Mouse (Mus musculus): ENCODE measurements around the gene Evl. TPM values are rescaled to one million over a fixed set of nuclear protein-coding genes. Genes with fewer than 3 reads are reported as not detected.

Evl gene
- polyA plus RNA-seq, 1 experiment from 2014 or later = 88.5 TPM

DNA sequence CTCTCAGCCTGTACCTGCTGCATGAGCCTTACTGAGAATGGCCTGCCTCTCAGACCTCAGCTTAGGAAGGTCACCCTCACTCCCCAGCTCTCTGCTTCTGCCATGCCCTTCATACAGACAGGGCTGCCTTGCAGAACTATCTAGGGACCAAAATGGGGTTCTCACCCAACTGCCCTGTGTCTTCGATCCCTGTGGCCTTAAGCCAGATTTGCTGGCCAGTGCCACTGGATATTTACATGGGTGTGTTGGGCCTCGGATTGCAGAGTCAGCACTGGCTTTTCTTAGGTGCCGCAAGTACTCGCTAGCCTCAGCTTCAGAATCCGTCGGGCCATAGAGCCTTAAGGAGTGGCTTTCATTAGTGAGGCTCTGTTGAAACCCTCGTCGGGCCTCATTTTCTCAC lies 126.3 kb downstream of the Evl start:
- H3K27me3 ChIP-seq = no peaks in the 10 kb centered on the region
- no peaks in the 10 kb centered on the region for H3K4me1 ChIP-seq
- H3K9me3 ChIP-seq = no peaks in the 10 kb centered on the region
- 88% methylated on average over 8 of the region's 8 CpGs for WGBS
- H3K4me2 ChIP-seq (replicated peaks) = no peak overlapping the region
- H3K36me3 ChIP-seq = peaks cover 88% of the 10 kb centered on the region
- H3K9ac ChIP-seq = no peak overlapping the region
- no peak overlapping the region for H3K27ac ChIP-seq
- ATAC-seq (ENCODE audit: insufficient number of reproducible peaks, insufficient read depth, low FRiP score, low TSS enrichment) = no peak
- H3K4me3 ChIP-seq = no peak overlapping the region

DNA sequence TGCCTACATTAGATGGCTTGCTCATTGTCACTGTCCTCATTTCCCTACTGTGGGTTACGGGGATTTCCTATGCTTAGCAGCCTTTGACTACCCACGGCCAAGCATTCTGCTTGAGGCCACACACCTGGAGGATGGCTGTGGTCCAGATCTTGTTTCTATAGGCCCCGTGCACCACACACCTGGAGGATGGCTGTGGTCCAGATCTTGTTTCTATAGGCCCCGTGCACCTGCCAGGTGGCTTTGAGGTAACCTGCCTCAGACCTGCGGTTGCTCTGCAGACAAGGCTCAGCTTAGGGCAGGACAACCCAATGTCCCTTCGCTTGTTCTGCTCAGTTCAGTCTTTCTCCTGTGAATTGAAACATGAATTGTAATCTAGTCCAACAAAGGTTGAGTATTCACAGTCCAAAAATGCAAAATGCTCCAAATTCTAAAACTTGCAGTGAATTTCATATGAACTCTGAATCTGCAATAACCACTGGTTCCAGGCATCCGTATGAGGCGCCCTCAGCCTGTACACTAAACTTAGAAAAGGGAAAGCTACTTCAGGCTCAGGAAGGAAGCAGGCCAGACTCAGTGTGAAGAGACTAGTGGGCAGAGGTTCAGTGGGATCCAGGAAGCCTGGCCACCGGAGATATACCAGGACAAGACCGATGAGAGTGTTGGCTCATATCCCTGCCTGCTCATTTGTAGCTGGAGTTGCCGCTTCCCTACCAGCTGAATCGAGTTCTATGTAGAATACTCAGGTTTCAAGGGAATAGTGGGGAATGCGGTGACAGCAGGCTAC lies 127.9 kb downstream of the Evl start:
- Histone ChIP-seq H3K9ac (no peak overlapping the region), H3K4me2 (replicated peaks) (no peak overlapping the region), H3K27ac (no peak overlapping the region), H3K4me1 (no peaks in the 10 kb centered on the region), H3K27me3 (no peaks in the 10 kb centered on the region), H3K36me3 (peaks cover 88% of the 10 kb centered on the region), H3K4me3 (no peak overlapping the region), H3K9me3 (no peaks in the 10 kb centered on the region)
- 85% methylated on average over 13 of the region's 13 CpGs for WGBS
- no peak for ATAC-seq (ENCODE audit: insufficient number of reproducible peaks, insufficient read depth, low FRiP score, low TSS enrichment)

DNA sequence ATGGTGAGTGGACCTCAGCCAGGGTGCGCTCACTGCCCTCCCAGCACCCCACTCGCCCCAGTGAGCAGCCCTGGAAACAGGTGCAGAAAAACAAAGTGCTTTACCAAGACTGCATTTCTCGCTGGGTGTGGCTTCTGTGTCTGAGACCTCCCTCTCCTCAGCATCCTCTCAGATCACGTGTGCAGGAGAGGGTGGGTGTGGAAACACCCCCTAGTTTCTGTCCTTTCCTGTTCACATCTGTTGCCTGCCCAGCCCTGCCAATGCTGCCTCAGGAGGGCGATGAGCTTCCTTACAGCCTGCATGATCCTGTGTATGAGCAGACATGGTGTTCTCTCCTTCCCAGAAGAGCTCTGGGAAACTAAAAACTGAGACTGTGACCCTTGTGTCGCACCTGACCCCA lies 131.9 kb downstream of the Evl start:
- no peak overlapping the region for H3K4me2 ChIP-seq (replicated peaks)
- 73% methylated on average over 6 of the region's 6 CpGs for WGBS
- no peaks in the 10 kb centered on the region for H3K4me1 ChIP-seq
- H3K9ac ChIP-seq = no peak overlapping the region
- H3K27ac ChIP-seq = no peak overlapping the region
- H3K27me3 ChIP-seq = no peaks in the 10 kb centered on the region
- no peaks in the 10 kb centered on the region for H3K9me3 ChIP-seq
- no peak overlapping the region for H3K4me3 ChIP-seq
- H3K36me3 ChIP-seq = peaks cover 80% of the 10 kb centered on the region
- no peak for ATAC-seq (ENCODE audit: insufficient number of reproducible peaks, insufficient read depth, low FRiP score, low TSS enrichment)

DNA sequence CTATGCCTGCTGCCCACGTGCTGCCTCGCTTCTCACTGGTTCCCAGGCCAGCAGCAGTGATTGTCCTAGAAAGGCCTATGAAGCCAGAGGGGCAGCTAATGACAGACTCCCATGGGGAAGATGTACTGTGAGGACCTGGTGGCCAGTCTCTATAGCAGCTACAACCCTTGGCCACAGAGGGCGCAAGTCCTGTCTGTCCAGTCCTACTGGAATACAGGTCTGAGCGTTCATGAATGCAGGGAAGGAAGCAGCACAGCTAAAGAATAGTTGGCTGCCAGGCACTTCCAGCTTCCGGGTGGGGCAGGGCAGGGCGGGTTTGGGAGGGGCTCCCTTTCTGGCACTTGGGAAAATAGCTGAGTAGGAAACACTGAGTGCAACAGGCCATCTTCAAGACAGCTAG lies 132.4 kb downstream of the Evl start:
- peaks cover 75% of the 10 kb centered on the region for H3K36me3 ChIP-seq
- no peaks in the 10 kb centered on the region for H3K4me1 ChIP-seq
- H3K9me3 ChIP-seq = no peaks in the 10 kb centered on the region
- H3K4me2 ChIP-seq (replicated peaks) = no peak overlapping the region
- no peak overlapping the region for H3K4me3 ChIP-seq
- no peaks in the 10 kb centered on the region for H3K27me3 ChIP-seq
- H3K27ac ChIP-seq = no peak overlapping the region
- no peak overlapping the region for H3K9ac ChIP-seq
- ATAC-seq (ENCODE audit: insufficient number of reproducible peaks, insufficient read depth, low FRiP score, low TSS enrichment) = no peak
- WGBS = 79% methylated on average over 6 of the region's 6 CpGs

DNA sequence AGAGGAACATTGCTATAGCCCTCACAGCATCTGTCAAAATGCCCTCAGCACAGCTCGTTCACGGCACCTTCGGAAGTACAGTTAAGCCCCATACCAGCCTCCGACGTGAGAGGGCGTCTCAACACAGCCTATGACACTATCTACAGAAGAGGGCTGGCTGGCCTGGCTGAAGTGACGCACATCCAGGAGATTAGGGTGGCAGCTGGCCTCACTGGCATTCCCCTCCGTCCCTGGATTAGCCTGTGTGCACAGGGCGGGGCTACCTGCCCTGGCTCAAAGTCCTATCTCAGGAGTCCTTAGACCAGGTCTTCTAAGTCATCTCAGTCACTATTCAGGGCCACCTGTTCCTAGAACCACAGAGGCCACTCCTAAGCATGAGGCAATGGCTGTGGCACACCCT lies 134.6 kb downstream of the Evl start:
- Histone ChIP-seq H3K27me3 (no peaks in the 10 kb centered on the region), H3K27ac (no peak overlapping the region), H3K4me2 (replicated peaks) (no peak overlapping the region), H3K4me1 (no peaks in the 10 kb centered on the region; the same call in 1 of the 2 replicates), H3K9ac (no peak overlapping the region), H3K4me3 (no peak overlapping the region), H3K36me3 (peaks cover 53% of the 10 kb centered on the region), H3K9me3 (no peaks in the 10 kb centered on the region)
- WGBS = 83% methylated on average over 9 of the region's 9 CpGs
- no peak for ATAC-seq (ENCODE audit: insufficient number of reproducible peaks, insufficient read depth, low FRiP score, low TSS enrichment)

DNA sequence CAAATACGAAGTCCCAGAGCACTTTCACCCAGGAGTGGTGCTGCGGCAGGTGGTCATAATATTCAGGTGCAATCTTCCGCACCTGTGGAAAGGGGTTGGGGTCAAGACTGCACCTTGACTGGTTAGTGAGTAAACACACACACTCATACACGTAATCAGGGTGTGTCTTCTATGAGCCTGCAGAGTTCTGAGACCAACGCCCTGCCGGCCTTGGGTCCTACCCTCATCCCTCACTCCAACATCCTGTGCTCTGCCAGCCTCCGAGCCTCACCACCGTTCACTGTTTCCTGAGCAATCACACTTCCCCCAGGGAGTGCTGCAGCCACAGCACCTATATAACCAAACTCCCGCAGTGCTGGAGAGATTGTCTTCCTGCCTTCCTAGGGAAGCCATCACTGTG lies 136.0 kb downstream of the Evl start:
- Histone ChIP-seq H3K4me3 (no peak overlapping the region), H3K36me3 (peaks cover 41% of the 10 kb centered on the region), H3K4me2 (replicated peaks) (no peak overlapping the region), H3K9me3 (no peaks in the 10 kb centered on the region), H3K27ac (no peak overlapping the region), H3K4me1 (no peaks in the 10 kb centered on the region; the same call in 1 of the 2 replicates), H3K27me3 (no peaks in the 10 kb centered on the region), H3K9ac (no peak overlapping the region)
- WGBS = 82% methylated on average over 9 of the region's 9 CpGs
- no peak for ATAC-seq (ENCODE audit: insufficient number of reproducible peaks, insufficient read depth, low FRiP score, low TSS enrichment)

DNA sequence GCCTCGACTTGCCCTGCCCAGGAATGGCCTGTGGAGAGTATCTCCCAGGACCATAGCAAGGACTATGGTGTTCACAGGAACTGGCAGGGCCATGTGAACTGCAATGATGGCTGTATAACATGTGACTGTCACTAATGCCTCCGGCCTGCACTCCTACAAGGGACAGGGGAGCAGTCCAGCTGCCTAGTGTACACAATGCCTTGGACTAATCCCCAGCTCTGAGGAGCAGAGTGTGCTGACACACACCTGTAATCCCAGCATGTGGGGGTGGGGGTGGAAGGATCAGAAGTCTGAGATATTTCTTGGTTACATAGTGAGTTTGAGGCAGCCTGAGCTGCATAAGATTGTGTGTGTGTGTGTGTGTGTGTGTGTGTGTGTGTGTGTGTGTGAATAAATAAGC lies 139.1 kb downstream of the Evl start:
- Histone ChIP-seq H3K9ac (no peak overlapping the region), H3K9me3 (no peaks in the 10 kb centered on the region), H3K4me2 (replicated peaks) (no peak overlapping the region), H3K4me3 (no peak overlapping the region), H3K27me3 (no peaks in the 10 kb centered on the region), H3K36me3 (peaks cover 13% of the 10 kb centered on the region), H3K27ac (no peak overlapping the region), H3K4me1 (no peaks in the 10 kb centered on the region; the same call in 1 of the 2 replicates)
- ATAC-seq (ENCODE audit: insufficient number of reproducible peaks, insufficient read depth, low FRiP score, low TSS enrichment) = no peak
- 87% methylated on average over 2 of the region's 2 CpGs for WGBS

DNA sequence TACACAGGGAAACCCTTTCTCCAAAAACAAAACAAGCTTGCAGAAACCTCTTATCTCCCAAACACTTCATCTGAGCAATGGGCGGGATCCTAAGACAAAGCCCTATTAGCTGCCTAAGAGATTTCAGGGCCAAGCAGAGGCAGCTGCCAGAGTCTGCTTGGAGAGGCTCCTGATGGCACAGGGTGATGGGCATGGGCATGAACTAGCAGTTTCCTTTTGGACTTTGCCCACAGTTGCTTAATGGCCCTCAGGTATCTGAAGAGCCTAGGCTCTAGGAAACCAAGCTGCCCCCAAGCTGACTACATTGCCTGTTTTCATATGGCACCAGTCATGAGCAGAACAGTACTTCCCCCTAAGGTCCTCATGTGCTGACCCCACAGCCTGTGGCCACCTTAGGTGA lies 139.7 kb downstream of the Evl start:
- Histone ChIP-seq H3K9ac (no peak overlapping the region), H3K27ac (no peak overlapping the region), H3K4me1 (no peaks in the 10 kb centered on the region; the same call in 1 of the 2 replicates), H3K9me3 (no peaks in the 10 kb centered on the region), H3K4me3 (no peak overlapping the region), H3K27me3 (no peaks in the 10 kb centered on the region), H3K4me2 (replicated peaks) (no peak overlapping the region), H3K36me3 (peaks cover 7% of the 10 kb centered on the region; the same call in 1 of the 2 replicates)
- whole genome bisulfite sequencing = 87% methylated on average over 1 of the region's 1 CpGs
- ATAC-seq (ENCODE audit: insufficient number of reproducible peaks, insufficient read depth, low FRiP score, low TSS enrichment) = no peak

DNA sequence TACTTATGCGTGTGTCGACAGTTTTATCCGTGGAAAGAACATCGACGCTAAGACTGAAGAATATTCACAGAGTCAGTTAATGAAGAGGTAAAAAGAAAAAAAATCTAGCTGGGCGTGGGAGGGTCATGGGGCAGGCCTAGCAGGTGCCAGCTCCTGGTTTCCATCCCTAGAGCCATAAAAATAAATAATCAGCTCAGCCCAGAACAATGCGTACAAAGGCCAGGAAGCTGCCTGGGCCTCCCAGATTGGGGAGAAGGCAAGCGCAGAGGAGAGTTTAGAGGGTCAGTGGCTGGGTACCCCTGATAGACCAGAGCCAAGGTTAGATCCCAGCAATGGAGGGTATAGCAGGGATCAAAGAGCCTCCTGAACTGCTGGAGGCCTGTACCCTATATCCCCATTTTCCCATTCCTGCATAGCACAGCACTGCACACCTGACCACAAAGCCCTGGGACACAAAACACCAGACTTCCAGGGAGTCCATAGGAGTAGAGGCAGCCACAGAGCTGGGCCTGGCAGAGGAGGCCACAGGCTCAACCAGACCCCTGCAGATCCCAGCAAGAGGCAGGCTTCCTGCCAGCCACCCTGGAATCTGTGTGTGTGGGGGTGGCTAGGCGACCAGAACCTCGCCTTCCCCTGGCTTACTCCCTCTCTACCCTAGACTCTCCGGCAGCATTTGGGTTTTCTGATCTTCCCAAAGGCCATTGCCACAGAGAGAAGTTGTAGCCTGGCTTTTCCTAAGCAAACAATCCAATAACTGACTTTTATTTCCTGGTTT lies 144.4 kb downstream of the Evl start:
- H3K4me2 ChIP-seq (replicated peaks) = no peak overlapping the region
- peaks cover 44% of the 10 kb centered on the region for H3K27me3 ChIP-seq
- no peak overlapping the region for H3K27ac ChIP-seq
- H3K4me3 ChIP-seq = no peak overlapping the region
- no peaks in the 10 kb centered on the region for H3K9me3 ChIP-seq
- no peaks in the 10 kb centered on the region for H3K36me3 ChIP-seq
- no peak overlapping the region for H3K9ac ChIP-seq
- peaks cover 10% of the 10 kb centered on the region for H3K4me1 ChIP-seq
- WGBS = 85% methylated on average over 11 of the region's 11 CpGs
- ATAC-seq (ENCODE audit: insufficient number of reproducible peaks, insufficient read depth, low FRiP score, low TSS enrichment) = no peak

DNA sequence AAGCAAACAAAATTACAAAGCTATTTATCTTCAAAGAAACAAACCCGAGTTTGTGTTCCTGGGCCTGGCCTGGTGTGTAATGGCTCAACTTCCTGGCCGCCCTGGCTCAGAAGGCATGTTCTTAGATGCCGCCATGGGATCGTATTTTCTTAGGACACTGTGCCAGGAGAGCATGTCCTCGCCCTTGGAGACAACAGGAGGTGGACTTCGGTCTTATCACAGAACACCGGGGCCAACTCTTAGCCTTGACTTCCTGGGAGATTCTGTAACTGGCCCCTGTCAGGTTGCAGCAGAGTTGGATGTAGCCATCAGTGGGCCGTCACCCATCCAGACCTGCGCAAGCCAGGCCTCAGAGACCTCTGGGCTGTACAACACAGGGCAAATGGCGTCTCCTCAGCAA lies 145.1 kb downstream of the Evl start:
- H3K4me3 ChIP-seq = no peak overlapping the region
- no peak for ATAC-seq (ENCODE audit: insufficient number of reproducible peaks, insufficient read depth, low FRiP score, low TSS enrichment)
- no peaks in the 10 kb centered on the region for H3K36me3 ChIP-seq
- H3K27me3 ChIP-seq = peaks cover 51% of the 10 kb centered on the region
- H3K27ac ChIP-seq = no peak overlapping the region
- no peaks in the 10 kb centered on the region for H3K9me3 ChIP-seq
- peaks cover 10% of the 10 kb centered on the region for H3K4me1 ChIP-seq
- no peak overlapping the region for H3K4me2 ChIP-seq (replicated peaks)
- no peak overlapping the region for H3K9ac ChIP-seq
- WGBS = 77% methylated on average over 10 of the region's 10 CpGs

DNA sequence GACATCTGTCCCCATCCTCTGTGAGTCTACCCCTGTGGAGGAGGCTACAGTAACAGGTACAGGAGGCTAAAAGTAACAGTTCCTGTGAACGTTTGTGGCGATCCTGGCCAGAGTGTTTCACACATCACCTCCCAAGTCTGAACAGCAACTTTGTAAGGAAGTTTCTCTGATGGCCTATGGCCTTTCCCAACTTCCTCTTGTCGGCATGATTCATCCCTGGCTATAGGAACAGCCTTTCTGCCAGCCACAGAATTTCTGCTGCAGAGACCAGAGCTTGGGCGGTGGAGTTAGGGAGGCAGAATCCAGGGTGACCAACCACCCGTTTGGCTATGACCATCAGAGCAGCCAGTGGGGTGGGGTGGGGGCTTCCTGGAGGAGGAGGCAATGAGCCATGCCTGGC lies 145.5 kb downstream of the Evl start:
- Histone ChIP-seq H3K27ac (no peak overlapping the region), H3K9ac (no peak overlapping the region), H3K9me3 (no peaks in the 10 kb centered on the region), H3K4me3 (no peak overlapping the region), H3K36me3 (no peaks in the 10 kb centered on the region), H3K4me1 (peaks cover 10% of the 10 kb centered on the region), H3K4me2 (replicated peaks) (no peak overlapping the region), H3K27me3 (peaks cover 55% of the 10 kb centered on the region)
- no peak for ATAC-seq (ENCODE audit: insufficient number of reproducible peaks, insufficient read depth, low FRiP score, low TSS enrichment)
- WGBS = 80% methylated on average over 5 of the region's 5 CpGs

DNA sequence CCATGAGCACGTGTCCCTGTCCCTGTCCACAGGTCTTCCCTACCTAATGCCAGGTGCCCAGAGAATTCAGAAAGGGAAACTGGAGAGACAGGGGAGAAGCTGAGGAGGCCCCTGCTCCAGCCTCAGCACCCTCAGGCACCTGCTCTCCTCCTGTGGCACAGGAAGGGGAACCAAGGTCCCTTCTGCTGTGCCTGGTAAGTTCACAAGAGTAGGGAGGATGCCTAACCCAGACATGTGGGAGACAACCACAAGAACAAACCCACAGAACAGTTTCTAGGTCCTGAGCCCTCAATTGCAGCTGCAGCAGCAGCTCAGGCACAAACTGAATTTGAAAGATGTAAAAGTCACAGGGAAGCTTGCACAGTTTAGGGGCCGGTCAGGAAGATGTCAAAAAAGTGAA lies 146.7 kb downstream of the Evl start:
- Histone ChIP-seq H3K4me1 (peaks cover 10% of the 10 kb centered on the region), H3K4me3 (no peak overlapping the region), H3K4me2 (replicated peaks) (no peak overlapping the region), H3K9me3 (no peaks in the 10 kb centered on the region), H3K27me3 (peaks cover 56% of the 10 kb centered on the region), H3K9ac (no peak overlapping the region), H3K36me3 (no peaks in the 10 kb centered on the region), H3K27ac (no peak overlapping the region)
- 59% methylated on average over 2 of the region's 2 CpGs for WGBS
- ATAC-seq (ENCODE audit: insufficient number of reproducible peaks, insufficient read depth, low FRiP score, low TSS enrichment) = no peak

Data from embryonic facial prominence, embryonic 12.5 days (tissue).